ENCODE assay signal across 14 mouse cellular contexts in the genomic region with DNA sequence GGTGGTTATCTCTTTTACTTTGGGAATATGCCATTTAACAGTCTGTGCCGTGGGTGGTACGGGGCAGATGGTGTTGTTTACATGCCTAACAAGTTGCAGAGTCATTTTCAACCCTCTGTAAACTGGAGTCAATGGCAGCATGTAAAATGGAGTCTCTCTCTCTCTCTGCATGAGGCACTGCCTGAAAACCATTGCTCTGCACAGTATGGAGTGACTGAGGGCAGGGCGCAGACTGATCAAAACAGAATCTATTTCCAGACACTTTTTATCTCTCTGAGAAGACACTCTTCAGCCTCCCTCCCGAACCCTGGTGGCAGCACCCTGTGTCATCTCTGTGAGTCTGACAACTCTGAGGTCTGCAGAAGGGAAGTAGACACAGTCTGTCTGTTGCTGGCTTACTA.
A peak's percentile ranks its signal among the peaks of the same experiment; 100 is the strongest.
DNase-seq lines count a peak whose midpoint lies in the region; ATAC-seq lines count a peak whose summit lies in the region.
"Had no signal": no experiment of that assay in that cellular context is flagged by ENCODE, and none has a peak within 500 bp of the region (broad histone marks: within the 10 kb centered on the region; RNA-seq: fewer than 3 reads in every experiment).

No protein-coding gene starts in this region.

- H3K36me3 ChIP-seq in forebrain, embryonic 16.5 days (ENCODE audit: control insufficient read depth, insufficient read depth), result no peaks in the 10 kb centered on the region
- no peaks in the 10 kb centered on the region for H3K36me3 ChIP-seq in forebrain, embryonic 14.5 days (ENCODE audit: control insufficient read depth, insufficient read depth, low read length)
- no peaks in the 10 kb centered on the region for H3K36me3 ChIP-seq in megakaryocyte, embryonic 14.5 days (replicated peaks; ENCODE audit: low read length)
- H3K36me3 ChIP-seq: lung, embryonic 15.5 days; midbrain, embryonic 15.5 days; neural tube, embryonic 15.5 days had no signal

- no peaks in the 10 kb centered on the region for H3K4me1 ChIP-seq in forebrain, embryonic 16.5 days (replicated peaks; ENCODE audit: control insufficient read depth, insufficient read depth, low read length)
- no peaks in the 10 kb centered on the region for H3K4me1 ChIP-seq in forebrain, embryonic 14.5 days (ENCODE audit: control insufficient read depth, insufficient read depth, low read length)
- peaks cover 63% of the 10 kb centered on the region for H3K4me1 ChIP-seq in megakaryocyte, embryonic 14.5 days
- H3K4me1 ChIP-seq: midbrain, embryonic 15.5 days; neural tube, embryonic 15.5 days had no signal

- H3K9ac ChIP-seq in forebrain, embryonic 16.5 days (replicated peaks; ENCODE audit: low read depth, low read length), result no peak overlapping the region
- H3K9ac ChIP-seq in forebrain, embryonic 14.5 days (ENCODE audit: low read length), result no peak overlapping the region
- H3K9ac ChIP-seq: lung, embryonic 15.5 days; midbrain, embryonic 15.5 days; neural tube, embryonic 15.5 days had no signal

- 63% methylated on average over 4 of the region's 4 CpGs for WGBS in forebrain, embryonic 16.5 days
- WGBS in forebrain, embryonic 14.5 days, result 85% methylated on average over 4 of the region's 4 CpGs

- H3K4me3 ChIP-seq in forebrain, embryonic 16.5 days (replicated peaks; ENCODE audit: low read length), result no peak overlapping the region
- no peak overlapping the region for H3K4me3 ChIP-seq in forebrain, embryonic 14.5 days (ENCODE audit: low read depth, low read length)
- H3K4me3 ChIP-seq in megakaryocyte, embryonic 14.5 days (replicated peaks), result peak overlapping the region; percentile 68
- H3K4me3 ChIP-seq: lung, embryonic 15.5 days; midbrain, embryonic 15.5 days; neural tube, embryonic 15.5 days had no signal

- peak; percentile 75 for ATAC-seq in forebrain, embryonic 16.5 days
- ATAC-seq in forebrain, embryonic 14.5 days, result no peak
- no peak for ATAC-seq in megakaryocyte, adult 5-6 weeks (ENCODE audit: poor library complexity, severe bottlenecking)
- ATAC-seq in megakaryocyte progenitor cell, adult 5-6 weeks (replicated peaks; ENCODE audit: poor library complexity), result peak; percentile 67
- ATAC-seq: hindbrain, embryonic 16.5 days; midbrain, embryonic 15.5 days had no signal

- no peaks in the 10 kb centered on the region for H3K27me3 ChIP-seq in forebrain, embryonic 16.5 days (replicated peaks; ENCODE audit: control insufficient read depth, insufficient read depth, low read length)
- H3K27me3 ChIP-seq in forebrain, embryonic 14.5 days (replicated peaks; ENCODE audit: control insufficient read depth, insufficient read depth, low read length), result no peaks in the 10 kb centered on the region
- H3K27me3 ChIP-seq in megakaryocyte, embryonic 14.5 days (replicated peaks), result peaks cover 10% of the 10 kb centered on the region
- H3K27me3 ChIP-seq: lung, embryonic 15.5 days; midbrain, embryonic 15.5 days; neural tube, embryonic 15.5 days had no signal

- H3K9me3 ChIP-seq in forebrain, embryonic 16.5 days (ENCODE audit: control insufficient read depth, low read length), result no peaks in the 10 kb centered on the region
- H3K9me3 ChIP-seq in forebrain, embryonic 14.5 days (replicated peaks; ENCODE audit: control insufficient read depth, low read length), result no peaks in the 10 kb centered on the region
- no peaks in the 10 kb centered on the region for H3K9me3 ChIP-seq in megakaryocyte, embryonic 14.5 days
- H3K9me3 ChIP-seq: lung, embryonic 15.5 days; midbrain, embryonic 15.5 days; neural tube, embryonic 15.5 days had no signal

- no peak for DNase-seq in forebrain, embryonic 14.5 days (ENCODE audit: low spot score)
- DNase-seq in layer of hippocampus, postnatal 36 days, result peak; percentile 74 to 81
- no peak for DNase-seq in kidney, adult 11 months
- DNase-seq in cerebellum, adult 9-11 months, result no peak
- DNase-seq: gastrocnemius, postnatal 10 days; thymus, adult 2 months had no signal

- H3K27ac ChIP-seq in forebrain, embryonic 16.5 days (ENCODE audit: low read length), result no peak overlapping the region
- H3K27ac ChIP-seq in forebrain, embryonic 14.5 days (ENCODE audit: low read depth, low read length), result no peak overlapping the region
- H3K27ac ChIP-seq: midbrain, embryonic 15.5 days; neural tube, embryonic 15.5 days had no signal

- no peak overlapping the region for H3K4me2 ChIP-seq in forebrain, embryonic 16.5 days (ENCODE audit: low read length)
- H3K4me2 ChIP-seq in forebrain, embryonic 14.5 days (ENCODE audit: low read length), result no peak overlapping the region
- H3K4me2 ChIP-seq: lung, embryonic 15.5 days; midbrain, embryonic 15.5 days; neural tube, embryonic 15.5 days had no signal

Comparison
In these comparisons a context has a peak if more than half of its experiments do, and no peak if none do; other contexts are left out.
1. ATAC-seq: peak in forebrain, embryonic 16.5 days (single experiment) and megakaryocyte progenitor cell, adult 5-6 weeks (single experiment); none in forebrain, embryonic 14.5 days (single experiment) and megakaryocyte, adult 5-6 weeks (single experiment).
2. DNase-seq: peak in layer of hippocampus, postnatal 36 days (2 of 2); none in forebrain, embryonic 14.5 days (single experiment), kidney, adult 11 months (single experiment) and cerebellum, adult 9-11 months (single experiment).